Mouse (Mus musculus) stomach, embryonic 14.5 days (tissue): Measurements from ENCODE around the gene Fam131b. TPM values are rescaled to one million over a fixed set of nuclear protein-coding genes. Genes with fewer than 3 reads are reported as not detected.

ENCODE experiments used
- polyA plus RNA-seq: library from polyadenylated mRNA; unstranded; fragments of >200 nt; fragmentation: Nextera tagmentation; extraction: Ambion mirVana; gene quantifications from 2 replicates; pipeline ENCODE4 v1.2.1, GENCODE M21; 2014

The Fam131b gene
- polyA plus RNA-seq, 1 experiment from 2014 or later: 0.48 TPM

Other genes with a start within 250 kb of the Fam131b start
- gene Tas2r139, start 183.7 kb downstream of the Fam131b start, polyA plus RNA-seq: not detected in 2 replicates
- not detected in 2 replicates for gene Tas2r144, start 109.3 kb downstream of the Fam131b start, polyA plus RNA-seq
- 19.5 and 22.1 TPM in 2 replicates for gene Gstk1, start 78.7 kb downstream of the Fam131b start, polyA plus RNA-seq
- 2.6 and 2.8 TPM in 2 replicates for gene Tmem139, start 62.7 kb downstream of the Fam131b start, polyA plus RNA-seq
- gene Casp2, start 59.7 kb downstream of the Fam131b start, polyA plus RNA-seq: 58.8 and 59.5 TPM in 2 replicates
- gene Clcn1, start 38.0 kb downstream of the Fam131b start, polyA plus RNA-seq: 0.53 TPM in 1 of 2 replicates, not detected in the other
- gene Zyx, start 25.0 kb upstream of the Fam131b start, polyA plus RNA-seq: 112 and 117 TPM in 2 replicates
- 4.0 and 5.3 TPM in 2 replicates for gene Epha1, start 48.6 kb upstream of the Fam131b start, polyA plus RNA-seq
- gene Tas2r143, start 75.6 kb upstream of the Fam131b start, polyA plus RNA-seq: not detected in 2 replicates
- not detected in 2 replicates for gene Tas2r135, start 80.8 kb upstream of the Fam131b start, polyA plus RNA-seq
- not detected in 2 replicates for gene Tas2r126, start 109.9 kb upstream of the Fam131b start, polyA plus RNA-seq
- not detected in 2 replicates for gene Olfr458, start 140.6 kb upstream of the Fam131b start, polyA plus RNA-seq
- not detected in 2 replicates for gene Olfr457, start 151.7 kb upstream of the Fam131b start, polyA plus RNA-seq
- not detected in 2 replicates for gene Olfr456, start 162.6 kb upstream of the Fam131b start, polyA plus RNA-seq
- gene Olfr455, start 222.9 kb upstream of the Fam131b start, polyA plus RNA-seq: not detected in 2 replicates